Mouse (Mus musculus): ENCODE results near the gene Hnrnpa3. TPM values are rescaled to one million over a fixed set of nuclear protein-coding genes. Genes with fewer than 3 reads are reported as not detected.
"Not testable (repeated sequence)": the region's sequence is repeated elsewhere in the genome, so short reads cannot be mapped to it uniquely, and the experiment has no call there.

The Hnrnpa3 gene
- 100 to 1,000 TPM; 108 to 125 TPM for total RNA-seq (2021)
- long read RNA-seq, experiment 1, full-length matches to known transcripts = 17 of 30 reads
- long read RNA-seq, experiment 1, partial matches to known transcripts = 6 of 30 reads
- long read RNA-seq, experiment 1, other reads (novel, unspliced or antisense) = 7 of 30 reads
- long read RNA-seq, experiment 2, full-length matches to known transcripts = 26 of 38 reads
- long read RNA-seq, experiment 2, partial matches to known transcripts = 2 of 38 reads
- long read RNA-seq, experiment 2, other reads (novel, unspliced or antisense) = 10 of 38 reads

DNA sequence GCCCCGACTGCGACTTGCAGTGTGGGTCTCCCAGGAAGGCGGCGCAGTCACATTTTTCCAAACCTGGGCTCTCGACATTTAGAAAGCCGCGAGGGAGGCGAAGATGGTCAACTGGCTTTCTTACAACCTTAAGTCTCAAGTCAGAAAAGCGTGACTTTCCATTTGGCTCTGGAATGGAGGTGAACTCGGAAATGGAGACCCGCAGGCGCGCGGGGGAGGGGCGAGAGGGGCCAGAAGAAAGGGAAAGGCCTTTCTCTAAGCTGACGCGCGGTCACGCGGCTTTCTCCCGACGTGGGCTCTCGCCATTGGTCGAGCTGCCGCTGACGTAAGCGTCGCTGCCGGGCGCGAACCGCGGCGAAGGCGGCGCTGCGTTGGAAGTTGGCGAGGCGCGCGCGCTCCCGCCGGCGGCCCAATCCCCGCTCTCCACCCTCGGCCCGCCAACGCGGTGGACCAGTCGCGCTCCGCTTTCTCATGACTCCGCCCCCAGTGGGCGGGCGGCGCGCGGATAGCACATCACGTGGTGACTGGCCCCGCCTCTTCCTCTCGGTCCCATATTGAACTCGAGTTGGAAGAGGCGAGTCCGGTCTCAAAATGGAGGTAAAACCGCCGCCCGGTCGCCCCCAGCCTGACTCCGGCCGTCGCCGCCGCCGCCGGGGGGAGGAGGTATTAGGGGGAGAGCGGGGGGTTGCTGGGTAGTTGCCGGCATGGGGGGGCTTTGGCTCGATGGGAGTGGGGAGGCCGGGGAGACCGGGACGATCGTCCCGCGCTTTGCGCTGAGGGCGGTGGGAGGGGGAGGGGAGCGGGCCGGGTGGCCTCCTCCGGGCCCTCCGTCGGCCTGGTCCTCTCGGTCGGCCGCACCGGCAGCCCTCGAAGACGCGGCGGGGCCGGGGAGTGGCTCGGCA, at the start of gene Hnrnpa3:
TSS of gene Hnrnpa3 (plus strand) at position 535 of the 902 bp plus-strand sequence.
- DNase-seq = peak; percentile 99

DNA sequence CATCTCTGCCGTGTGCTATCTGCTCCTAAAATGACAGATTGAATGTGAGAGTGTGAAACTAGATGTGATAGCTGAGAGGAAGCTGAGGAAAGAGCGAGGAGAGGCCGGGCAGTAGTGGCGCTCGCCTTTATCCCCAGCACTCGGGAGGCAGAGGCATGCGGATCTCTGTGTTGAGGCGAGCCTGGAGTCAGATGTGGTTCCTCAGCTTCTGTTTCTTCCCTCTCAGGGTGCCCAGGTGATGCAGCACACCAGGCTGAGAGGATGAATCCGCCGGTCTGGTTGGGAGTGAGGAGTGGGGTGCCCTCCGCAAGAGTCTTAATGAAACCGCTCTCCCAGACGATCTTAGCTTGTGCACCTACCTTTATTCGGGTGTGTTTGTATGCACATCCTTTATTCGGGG, 49.1 kb upstream of the Hnrnpa3 start:
- DNase-seq = no peak

DNA sequence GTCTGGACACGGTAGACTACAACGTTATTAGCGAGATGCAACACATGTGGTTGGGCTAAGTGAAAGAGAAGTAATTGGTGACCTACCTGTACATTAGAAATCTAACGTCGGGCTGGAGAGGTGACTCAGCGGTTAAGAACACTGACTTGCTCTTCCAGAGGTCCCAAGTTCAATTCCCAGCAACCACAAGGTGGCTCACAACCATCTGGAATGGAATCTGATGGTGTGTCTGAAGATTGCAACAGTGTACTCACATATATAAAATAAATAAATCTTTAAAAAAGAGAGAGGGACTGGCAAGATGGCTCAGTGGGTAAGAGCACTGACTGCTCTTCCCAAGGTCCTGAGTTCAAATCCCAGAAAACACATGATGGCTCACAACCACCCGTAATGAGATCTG, 48.5 kb upstream of the Hnrnpa3 start:
- not testable (repeated sequence) for DNase-seq

DNA sequence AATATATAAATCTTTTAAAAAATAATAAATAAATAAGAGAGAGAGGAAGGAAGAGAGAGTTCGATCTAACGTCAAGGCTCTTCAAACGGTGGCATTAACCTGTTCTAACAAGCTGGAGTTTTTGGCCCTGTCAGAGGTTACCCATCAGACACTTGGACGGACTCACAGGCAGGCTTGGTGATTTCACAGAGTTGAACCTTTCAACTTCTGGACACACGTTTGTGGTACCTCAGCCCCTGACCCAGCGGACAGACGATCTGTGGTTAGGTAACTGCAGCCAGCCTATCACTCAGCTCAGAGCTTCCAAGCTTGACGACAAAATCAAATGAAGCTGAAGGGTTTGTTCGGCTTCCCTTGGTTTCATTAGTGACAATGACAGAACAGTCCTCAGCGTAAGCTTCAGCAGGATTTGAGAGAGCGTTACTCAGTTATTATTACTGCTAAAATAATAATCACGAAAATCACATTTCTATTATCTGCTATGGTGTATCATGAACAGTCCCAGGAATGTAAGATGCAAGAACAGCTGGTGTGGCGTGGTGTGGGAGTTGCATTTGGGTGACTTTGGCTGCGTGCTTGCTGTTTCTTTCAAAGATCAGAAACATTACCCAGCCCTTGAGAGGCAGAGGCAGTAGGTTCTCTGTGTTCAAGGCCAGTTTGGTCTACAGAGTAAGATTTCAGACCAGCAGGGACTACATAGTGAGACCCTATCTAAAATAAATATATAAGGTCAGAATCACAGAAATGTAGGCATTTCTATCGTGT, 47.8 kb upstream of the Hnrnpa3 start:
- no peak for DNase-seq

DNA sequence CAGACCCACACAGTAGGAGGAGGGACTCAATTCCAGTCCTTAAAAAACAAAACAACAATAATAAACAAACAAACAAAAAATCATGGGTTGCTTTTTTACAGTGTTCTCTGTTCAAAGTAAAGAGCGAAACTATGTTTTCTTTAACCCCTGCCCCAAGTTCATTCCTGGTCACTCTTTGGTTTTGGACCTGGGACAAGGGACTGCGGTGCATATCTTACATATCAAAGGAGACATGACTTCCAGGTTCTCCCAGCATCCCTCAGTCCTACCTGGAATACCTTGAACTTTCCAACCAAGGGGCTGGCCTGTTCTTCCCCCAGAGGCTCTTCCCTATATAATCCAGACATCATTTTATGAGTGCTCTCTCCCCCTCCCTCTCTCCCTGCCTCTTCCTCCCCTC, 47.1 kb upstream of the Hnrnpa3 start:
- DNase-seq = no peak

DNA sequence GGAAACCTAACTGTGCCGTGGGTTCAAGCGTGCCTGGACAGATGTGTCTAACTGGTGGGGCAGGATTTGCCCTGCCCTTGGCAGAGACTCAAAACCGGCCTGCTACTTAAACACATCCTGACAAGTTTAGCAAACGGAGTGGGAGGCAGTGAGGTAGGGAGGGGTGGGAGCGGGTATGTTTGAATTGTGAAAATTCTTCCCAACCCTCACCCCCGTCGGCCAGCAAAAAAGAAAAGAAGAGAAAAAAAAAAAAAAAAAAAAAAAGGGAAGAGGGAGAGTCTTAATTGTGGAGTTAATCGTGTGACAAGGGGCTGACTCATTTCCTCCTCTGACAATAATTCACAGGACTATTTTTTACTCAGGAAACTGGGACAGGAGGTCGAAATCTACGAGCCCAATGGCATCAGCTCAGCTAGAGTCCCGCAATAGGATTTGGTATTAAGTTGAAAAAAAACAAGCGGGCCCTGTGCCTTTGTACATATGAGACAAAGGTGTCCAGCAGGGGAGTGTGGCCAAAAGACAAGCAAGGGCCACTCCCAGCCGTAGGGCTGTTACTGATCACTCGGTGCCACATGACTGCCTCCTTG, 46.0 kb upstream of the Hnrnpa3 start:
- no peak for DNase-seq

DNA sequence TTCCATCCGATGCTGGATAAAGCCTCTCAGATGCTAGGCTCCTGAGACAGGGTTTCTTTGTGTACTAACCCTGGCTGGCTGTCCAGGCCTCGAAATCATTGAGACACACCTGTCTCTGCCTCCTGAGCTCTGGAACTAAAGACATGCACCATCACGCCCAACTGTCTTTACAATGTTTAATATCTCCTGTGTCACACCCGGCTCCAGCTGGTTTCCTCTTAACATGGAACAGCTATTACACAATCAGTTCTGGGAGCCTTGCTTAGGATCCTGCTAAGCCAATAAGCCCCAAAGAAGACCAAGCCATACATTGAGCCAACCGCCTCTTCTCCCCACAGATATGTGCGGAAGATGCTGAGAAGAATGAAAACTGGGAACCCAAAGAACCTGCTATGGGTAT, 44.5 kb upstream of the Hnrnpa3 start:
- DNase-seq = no peak

DNA sequence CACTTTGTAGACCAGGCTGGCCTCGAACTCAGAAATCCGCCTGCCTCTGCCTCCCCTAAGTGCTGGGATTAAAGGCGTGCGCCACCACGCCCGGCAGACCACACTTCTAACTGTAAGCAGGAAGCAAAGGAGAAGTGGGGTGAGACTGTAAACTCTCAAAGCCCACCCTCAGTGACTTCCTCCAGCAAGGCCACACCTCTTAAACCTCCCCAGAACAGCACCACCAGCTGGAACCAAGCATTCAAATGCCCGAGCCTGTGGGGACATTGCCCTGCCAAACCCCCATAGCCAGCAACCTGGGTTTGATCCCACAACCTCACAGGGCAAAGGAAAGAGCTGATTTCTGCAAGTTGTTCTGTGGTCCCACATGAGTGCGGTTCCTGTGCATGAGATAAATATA, 42.1 kb upstream of the Hnrnpa3 start:
- DNase-seq = no peak

DNA sequence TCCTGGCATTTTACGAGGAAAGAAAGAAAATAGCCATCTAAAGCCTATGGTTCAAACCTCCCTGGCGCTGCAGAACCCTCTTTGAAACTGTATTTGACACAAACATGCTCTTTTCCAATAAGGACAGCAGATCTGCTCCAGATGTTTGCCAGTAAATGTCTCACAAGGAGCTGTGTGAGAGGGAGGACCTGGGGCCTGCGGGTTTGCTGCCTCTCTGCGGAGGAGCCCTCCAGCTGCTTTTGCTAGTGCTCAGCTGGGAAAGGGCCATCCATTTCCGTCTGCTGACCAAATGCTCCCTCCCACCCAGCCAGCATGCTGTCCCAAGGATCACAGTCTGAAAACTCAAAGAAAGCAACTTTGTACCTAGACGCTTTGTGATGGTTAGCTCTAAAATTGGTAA, 40.3 kb upstream of the Hnrnpa3 start:
- peak; percentile 18 for DNase-seq

DNA sequence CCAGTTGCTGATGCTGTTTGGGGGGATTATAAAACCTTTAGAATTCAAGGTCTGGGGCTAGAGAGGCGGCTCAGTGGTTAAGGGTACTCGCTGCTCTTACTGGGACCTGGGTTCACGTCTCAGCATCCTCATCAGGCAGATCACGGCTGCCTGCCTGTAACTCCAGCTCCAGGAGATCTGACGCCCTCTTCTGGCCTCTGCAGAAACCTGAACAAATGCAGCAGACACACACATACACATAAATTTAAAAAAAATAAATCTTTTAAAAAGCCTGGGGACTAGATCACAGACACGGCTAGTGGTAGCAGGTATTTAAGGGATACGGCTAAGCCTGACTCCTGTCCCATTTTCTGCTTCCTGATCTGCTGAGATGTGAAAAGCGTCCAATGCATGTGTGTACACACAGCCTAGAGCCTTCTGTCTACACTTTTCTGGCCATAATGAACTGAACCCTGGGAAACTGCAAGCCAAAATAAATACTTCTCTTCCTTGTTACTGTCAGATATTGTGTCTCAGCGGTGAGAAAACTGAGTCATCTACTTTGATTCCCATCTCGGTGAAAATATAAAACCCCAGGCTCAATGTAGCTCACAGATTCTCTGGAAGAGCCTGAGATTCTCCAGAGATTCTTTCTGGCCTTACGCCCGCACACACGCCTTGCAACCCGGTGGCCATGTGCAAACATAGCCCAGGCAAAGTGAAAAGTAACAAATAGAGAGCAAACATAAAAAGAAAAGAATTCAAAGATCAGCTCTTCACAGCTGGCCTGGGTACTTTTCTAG, 37.0 kb upstream of the Hnrnpa3 start:
- no peak for DNase-seq

DNA sequence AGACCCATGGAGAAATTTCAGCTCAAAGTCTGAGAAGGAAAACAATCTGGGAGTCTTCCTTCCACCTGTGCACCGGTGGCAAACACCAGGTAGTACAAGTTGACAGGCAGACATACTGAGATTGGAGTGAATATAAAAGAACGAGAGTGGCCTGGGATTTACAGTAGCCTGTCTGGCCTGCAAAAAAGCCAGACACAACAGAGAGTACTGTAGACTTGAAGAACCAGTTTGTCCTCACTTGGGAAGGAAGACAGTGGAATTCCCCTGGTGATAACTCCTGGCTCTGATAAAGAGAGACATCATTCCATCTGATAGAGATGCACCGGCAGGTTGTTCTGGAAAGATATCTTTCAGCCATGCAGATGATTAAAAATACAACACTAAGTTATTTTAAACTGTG, 34.0 kb upstream of the Hnrnpa3 start:
- DNase-seq = no peak

DNA sequence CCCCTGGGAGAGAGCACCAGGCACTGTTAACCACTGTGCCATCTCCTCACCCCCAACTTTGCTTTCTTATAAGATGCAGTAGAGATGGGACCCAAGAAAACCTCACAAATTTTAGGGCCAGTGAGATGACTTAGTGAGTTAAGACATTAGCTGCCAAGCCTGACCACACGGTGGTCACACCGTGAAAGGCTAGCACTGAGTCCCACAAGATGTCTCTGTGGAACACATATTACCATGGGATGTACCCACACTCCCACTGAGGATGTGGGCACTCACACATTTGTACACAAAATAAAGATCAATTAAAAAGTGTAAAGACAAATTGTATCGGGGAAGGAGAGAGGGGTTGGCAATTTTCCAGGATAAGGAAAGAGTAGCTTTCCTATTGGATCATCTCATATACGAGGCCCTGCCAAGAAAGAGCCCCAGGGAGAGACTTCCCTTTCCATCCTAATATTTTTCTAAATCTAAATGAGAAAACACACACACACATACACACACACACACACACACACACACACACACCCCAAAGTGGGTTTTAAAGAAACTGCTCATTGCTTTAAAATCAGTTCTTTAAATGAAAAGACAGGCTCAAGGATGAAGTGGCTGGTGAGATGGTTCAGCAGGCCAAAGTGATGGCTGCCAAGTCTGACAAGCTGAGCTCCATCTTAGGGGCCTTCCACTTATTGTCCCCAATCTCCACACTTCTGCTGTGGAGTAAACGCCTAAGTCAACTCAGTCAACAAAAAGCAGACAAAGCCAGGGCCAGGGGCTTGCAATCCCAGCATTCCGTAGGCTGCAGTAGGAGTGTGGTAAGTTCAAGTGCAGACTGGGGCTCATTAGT, 32.2 kb upstream of the Hnrnpa3 start:
- no peak for DNase-seq

DNA sequence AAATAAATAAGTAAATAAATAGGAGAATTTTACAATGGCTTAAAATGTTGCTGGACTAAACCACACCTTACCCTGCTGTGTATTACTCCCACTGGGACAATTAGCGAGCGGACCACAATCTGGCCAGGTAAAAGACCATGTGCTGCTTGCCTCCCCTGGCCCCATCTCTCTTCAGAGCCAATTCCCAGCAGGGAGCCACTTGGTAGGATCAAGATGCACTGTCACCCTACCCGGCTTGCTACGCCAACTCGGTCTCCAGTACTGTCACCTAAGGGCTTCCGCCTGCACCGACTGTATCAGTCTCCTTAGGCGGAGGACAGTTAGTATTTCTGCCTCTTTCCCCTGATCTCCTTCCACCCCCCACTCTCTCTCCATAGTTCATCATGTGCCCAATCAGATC, 30.6 kb upstream of the Hnrnpa3 start:
- DNase-seq = no peak

DNA sequence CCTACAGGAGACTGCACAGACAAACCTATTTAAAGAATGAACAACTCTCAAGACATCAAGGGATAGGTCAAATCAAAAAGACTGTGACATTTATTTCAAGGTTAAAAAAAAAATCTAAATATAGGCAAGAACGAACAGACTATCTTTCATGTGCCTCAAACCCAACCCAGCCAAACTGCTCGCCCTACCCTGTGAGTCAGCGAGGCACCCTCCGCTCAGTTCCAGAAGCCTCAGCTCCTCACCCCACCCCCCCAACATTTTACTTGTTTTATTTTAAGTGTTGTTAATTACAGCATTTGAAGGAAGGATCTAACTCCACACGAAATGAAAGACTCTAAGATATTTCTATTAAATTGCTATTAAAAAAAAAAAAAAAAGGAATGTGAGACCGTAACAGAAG, 27.6 kb upstream of the Hnrnpa3 start:
- no peak for DNase-seq

DNA sequence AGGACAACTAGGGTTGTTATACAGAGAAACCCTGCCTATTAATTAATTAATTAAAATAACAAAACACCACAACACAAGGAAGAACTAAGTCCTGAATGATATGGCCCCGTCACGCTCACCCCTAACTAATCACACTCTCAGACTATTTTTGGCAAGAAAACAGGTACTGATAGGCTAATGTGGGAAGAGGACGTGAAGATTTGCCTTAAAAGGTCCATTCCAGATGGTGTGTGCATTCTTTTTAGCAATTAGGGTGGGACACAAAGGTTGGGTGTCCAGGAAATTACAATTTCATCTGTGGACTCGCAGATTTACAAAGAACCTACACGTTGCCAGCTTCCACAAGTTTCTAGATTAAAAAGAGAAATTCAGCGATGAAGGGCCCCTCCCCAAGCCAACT, 27.0 kb upstream of the Hnrnpa3 start:
- DNase-seq = no peak

DNA sequence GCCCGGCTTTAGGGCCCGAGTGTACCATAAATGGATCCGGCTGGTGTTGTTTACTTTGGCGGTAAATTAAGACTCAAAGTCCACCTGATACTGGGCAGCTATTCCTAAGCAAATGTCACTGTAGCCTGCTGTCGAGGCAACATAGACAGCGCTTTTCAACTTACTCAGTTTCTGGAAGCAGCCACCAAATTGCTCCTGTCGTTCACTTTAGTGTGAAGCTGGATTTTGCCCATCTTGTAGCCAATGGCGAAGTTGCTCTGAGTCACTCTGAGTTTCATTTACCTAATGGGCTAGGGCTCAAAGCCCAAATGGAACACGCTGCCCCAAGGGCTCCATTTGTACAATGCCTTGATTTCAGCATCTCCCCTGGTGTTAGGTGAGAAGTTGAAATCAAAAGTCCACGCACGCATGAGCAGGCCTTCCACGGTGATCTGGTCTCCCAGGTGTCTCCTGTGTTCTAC, 26.3 kb upstream of the Hnrnpa3 start:
- no peak for DNase-seq

DNA sequence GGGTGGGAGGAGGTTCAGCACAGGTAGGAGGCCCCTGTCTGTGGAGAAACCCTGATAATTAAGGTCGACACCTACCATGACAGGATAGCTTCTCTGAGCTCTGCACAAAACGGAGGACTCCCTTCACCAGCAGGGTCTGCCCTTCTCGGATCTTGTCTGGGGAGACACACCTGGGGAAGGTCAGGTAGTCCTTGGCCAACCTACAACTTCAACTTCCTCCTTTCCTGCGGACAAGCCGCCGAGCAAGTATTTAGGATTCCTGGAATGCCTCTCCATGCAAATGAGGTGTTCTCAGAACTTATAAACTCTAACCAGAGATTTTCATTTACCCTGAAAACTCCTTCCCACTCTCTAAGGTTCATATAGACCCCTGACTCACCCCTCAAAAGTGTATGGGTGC, 25.7 kb upstream of the Hnrnpa3 start:
- no peak for DNase-seq

DNA sequence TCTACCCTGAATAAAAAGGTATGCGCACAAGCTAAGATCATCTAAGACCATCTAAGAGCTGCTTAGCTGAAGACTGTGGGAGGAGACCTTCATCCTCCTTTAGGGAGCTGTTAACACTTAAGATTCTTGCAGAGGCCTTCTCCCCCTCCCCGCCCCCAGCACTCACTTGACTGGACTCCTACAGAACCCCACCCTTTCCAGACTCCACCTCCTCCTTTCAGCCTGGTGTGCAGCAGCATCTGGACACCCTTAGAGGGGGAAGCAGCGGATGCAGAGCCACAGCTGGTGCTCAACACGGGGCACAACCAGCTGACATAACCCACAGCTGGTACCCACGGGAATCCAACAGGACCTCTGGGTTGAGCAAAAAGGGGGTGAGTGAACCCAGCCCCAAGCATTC, 25.3 kb upstream of the Hnrnpa3 start:
- DNase-seq = no peak

DNA sequence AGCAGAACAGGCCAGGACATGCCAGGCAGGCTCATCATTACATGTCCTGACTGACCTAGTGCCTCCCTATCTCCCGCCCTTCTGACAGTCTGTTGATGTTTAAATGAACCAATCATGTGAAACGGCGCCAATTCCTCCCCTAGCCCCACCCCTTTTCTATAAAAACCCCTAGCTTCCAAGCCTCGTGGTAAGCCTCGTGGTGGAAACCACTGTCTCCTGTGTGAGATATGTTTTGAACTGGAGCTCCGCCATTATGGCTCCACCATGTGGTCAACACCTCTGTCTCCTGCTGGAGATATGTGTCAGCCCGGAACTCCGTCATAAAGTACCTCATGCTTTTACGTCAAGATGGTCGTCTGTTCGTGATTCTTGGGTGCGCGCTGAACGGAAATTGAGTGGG, 24.6 kb upstream of the Hnrnpa3 start:
- not testable (repeated sequence) for DNase-seq

DNA sequence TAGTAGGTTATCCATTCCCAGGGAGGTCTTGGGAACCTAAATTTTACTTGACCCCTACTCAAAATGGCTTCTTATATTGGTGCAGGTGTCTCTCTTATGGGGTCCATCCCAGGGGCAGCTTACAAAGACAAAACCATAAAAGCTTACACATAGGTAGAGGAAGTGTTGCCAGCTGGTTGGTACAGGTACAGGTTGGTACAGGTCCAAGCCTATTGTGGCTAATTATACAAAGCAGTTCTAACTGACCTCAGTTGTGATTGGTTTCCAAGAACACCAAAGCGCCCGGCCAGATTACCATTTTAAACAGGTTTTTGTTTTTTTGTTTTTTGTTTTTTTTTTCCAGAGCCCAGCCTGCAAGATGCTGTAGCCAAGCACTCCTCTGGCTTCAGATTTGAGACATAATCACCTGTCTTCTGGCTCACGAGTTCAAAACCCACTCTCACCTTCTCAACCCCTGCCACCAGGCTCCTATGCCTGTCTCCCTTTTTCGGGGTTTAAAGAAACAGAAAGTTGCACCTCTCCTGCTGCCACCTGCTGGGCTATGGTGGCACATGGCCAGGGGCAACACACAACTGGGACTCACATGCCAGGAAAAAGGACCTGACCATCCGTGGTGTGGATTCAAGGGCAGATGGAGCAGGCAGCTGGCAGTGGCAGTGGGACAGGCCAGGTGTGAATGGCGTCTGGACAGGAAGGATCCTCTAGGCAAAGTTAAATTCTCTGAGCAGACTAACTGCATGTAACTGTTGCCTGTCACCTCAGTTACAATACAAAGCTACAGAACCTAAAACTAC, 22.6 kb upstream of the Hnrnpa3 start:
- DNase-seq = no peak
